Mouse (Mus musculus): ENCODE measurements around the gene Gm20708. TPM values are rescaled to one million over a fixed set of nuclear protein-coding genes. Genes with fewer than 3 reads are reported as not detected.

The Gm20708 gene
- polyA plus RNA-seq, 1 experiment from 2014 or later: 0.21 TPM

DNA sequence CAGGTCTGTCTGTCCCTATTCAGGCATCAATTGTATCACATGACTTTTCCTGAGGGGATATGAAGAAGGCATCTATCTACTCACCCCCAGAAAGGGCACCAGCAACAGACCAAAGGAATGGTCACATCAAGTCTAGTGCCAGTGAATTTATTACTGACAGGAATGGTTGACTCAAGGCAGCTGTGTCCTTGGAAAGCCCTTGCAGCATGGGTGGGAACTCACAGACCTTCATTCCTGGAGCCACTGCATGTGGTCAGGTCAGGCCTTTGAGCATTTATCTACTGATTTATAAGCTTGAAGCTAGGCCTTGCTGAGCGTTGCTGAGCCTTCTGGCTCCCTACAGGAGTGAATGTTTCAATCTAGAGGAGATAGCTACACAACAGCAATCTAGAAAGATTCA, 31.4 kb downstream of the Gm20708 start:
- Histone ChIP-seq H3K4me2 (ENCODE audit: low read length) (no peak overlapping the region), H3K36me3 (ENCODE audit: insufficient read depth, low read length) (no peaks in the 10 kb centered on the region), H3K4me3 (replicated peaks; ENCODE audit: low read depth, low read length) (no peak overlapping the region), H3K27ac (no peak overlapping the region), H3K9ac (ENCODE audit: low read depth, low read length) (no peak overlapping the region), H3K9me3 (replicated peaks; ENCODE audit: low read length) (no peaks in the 10 kb centered on the region), H3K27me3 (ENCODE audit: insufficient read depth, low read length) (no peaks in the 10 kb centered on the region), H3K4me1 (replicated peaks; ENCODE audit: insufficient read depth, low read length) (no peaks in the 10 kb centered on the region)
- no peak for TF ChIP-seq CTCF (IDR thresholded peaks at IDR 0.05; ENCODE audit: low read depth)
- no peak for ATAC-seq (replicated peaks; ENCODE audit: low FRiP score, low read depth)
- DNase-seq (ENCODE audit: low spot score): no peak
- 23% methylated on average over 1 of the region's 1 CpGs for WGBS

DNA sequence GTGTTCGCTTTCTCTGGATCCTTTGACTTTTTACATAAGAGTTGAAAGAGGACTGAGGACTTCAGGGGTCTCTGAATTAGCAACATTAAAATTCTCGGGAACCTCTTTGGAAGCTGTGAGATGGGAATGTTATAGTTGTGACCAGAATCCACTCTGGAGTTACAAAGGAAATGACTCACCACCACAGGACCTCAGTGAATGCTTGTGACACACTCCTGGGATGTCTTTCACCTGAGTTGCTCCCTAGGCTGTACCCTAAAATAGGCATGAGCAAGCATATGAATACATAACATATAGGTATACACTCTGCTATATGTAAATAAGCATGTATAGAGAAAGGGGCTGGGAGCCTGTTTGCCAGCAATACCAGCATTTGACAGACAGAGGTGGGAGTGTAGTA, 34.0 kb downstream of the Gm20708 start:
- no peaks in the 10 kb centered on the region for H3K36me3 ChIP-seq (ENCODE audit: insufficient read depth, low read length)
- no peak overlapping the region for H3K27ac ChIP-seq
- H3K9ac ChIP-seq (ENCODE audit: low read depth, low read length): no peak overlapping the region
- DNase-seq (ENCODE audit: low spot score) (no peak), ATAC-seq (replicated peaks; ENCODE audit: low FRiP score, low read depth) (no peak)
- WGBS: 80% methylated on average over 2 of the region's 2 CpGs
- no peak overlapping the region for H3K4me2 ChIP-seq (ENCODE audit: low read length)
- no peaks in the 10 kb centered on the region for H3K4me1 ChIP-seq (replicated peaks; ENCODE audit: insufficient read depth, low read length)
- H3K9me3 ChIP-seq (replicated peaks; ENCODE audit: low read length): no peaks in the 10 kb centered on the region
- TF ChIP-seq CTCF (IDR thresholded peaks at IDR 0.05; ENCODE audit: low read depth): no peak
- H3K27me3 ChIP-seq (ENCODE audit: insufficient read depth, low read length): no peaks in the 10 kb centered on the region
- H3K4me3 ChIP-seq (replicated peaks; ENCODE audit: low read depth, low read length): no peak overlapping the region

DNA sequence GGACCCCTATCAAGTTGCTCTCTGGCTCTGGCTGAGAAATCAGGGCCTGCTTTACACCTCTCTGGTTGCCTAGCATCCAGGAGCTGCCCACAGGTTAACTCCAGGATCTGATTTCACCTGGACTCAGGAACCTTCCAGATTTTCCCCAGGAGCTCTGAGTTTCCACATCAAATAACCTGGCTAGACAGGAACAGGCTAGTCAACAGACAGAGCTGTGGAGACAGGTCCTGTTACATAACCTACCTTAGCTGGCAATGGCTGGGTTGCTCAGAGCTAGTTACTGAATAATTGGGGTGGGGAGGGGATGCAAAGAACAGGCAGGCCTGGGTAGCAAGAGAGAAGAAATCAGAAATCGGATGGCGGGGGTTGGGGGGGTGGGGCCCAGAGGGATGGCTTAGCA, 35.5 kb downstream of the Gm20708 start:
- no peak overlapping the region for H3K9ac ChIP-seq (ENCODE audit: low read depth, low read length)
- 0 out of 2 replicates have a peak, but pooled peaks have one; percentile 26 for ATAC-seq (replicated peaks; ENCODE audit: low FRiP score, low read depth)
- H3K4me1 ChIP-seq (replicated peaks; ENCODE audit: insufficient read depth, low read length): 0 out of 2 replicates have a peak, but pooled peaks cover 3% of the 10 kb centered on the region
- H3K36me3 ChIP-seq (ENCODE audit: insufficient read depth, low read length): no peaks in the 10 kb centered on the region
- H3K4me3 ChIP-seq (replicated peaks; ENCODE audit: low read depth, low read length): no peak overlapping the region
- H3K9me3 ChIP-seq (replicated peaks; ENCODE audit: low read length): no peaks in the 10 kb centered on the region
- TF ChIP-seq CTCF (IDR thresholded peaks at IDR 0.05; ENCODE audit: low read depth): no peak
- peak overlapping the region; percentile 3 for H3K27ac ChIP-seq
- DNase-seq (ENCODE audit: low spot score): peak; percentile 20
- 36% methylated on average over 2 of the region's 2 CpGs for WGBS
- H3K4me2 ChIP-seq (ENCODE audit: low read length): no peak overlapping the region
- no peaks in the 10 kb centered on the region for H3K27me3 ChIP-seq (ENCODE audit: insufficient read depth, low read length)

DNA sequence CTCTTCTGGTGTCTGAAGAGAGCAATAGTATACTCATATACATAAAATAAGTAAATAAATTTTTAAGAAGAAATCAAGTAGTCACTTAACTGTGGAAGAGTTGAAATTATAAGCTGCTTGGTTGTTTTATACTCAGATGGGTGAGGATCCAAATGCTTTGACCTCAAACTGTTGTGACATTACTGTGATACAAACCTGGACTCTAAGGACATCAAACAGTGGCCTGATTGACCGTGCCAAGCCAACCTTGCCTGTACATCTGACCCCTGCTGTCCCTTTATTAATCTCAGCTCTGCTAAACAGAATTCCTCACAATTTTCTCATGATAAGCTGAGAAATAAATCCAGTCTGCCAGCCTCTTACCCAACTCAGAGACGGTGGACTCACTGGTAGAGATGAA, 36.2 kb downstream of the Gm20708 start:
- TF ChIP-seq CTCF (IDR thresholded peaks at IDR 0.05; ENCODE audit: low read depth): no peak
- H3K4me2 ChIP-seq (ENCODE audit: low read length): no peak overlapping the region
- peaks cover 7% of the 10 kb centered on the region; the same call in 1 of the 2 replicates for H3K4me1 ChIP-seq (replicated peaks; ENCODE audit: insufficient read depth, low read length)
- no peak overlapping the region for H3K9ac ChIP-seq (ENCODE audit: low read depth, low read length)
- H3K36me3 ChIP-seq (ENCODE audit: insufficient read depth, low read length): no peaks in the 10 kb centered on the region
- WGBS: 75% methylated on average over 2 of the region's 2 CpGs
- ATAC-seq (replicated peaks; ENCODE audit: low FRiP score, low read depth) (no peak), DNase-seq (ENCODE audit: low spot score) (no peak)
- no peaks in the 10 kb centered on the region for H3K9me3 ChIP-seq (replicated peaks; ENCODE audit: low read length)
- H3K27me3 ChIP-seq (ENCODE audit: insufficient read depth, low read length): no peaks in the 10 kb centered on the region
- peak overlapping the region; percentile 3; the same call in 1 of the 2 replicates for H3K27ac ChIP-seq
- no peak overlapping the region for H3K4me3 ChIP-seq (replicated peaks; ENCODE audit: low read depth, low read length)

DNA sequence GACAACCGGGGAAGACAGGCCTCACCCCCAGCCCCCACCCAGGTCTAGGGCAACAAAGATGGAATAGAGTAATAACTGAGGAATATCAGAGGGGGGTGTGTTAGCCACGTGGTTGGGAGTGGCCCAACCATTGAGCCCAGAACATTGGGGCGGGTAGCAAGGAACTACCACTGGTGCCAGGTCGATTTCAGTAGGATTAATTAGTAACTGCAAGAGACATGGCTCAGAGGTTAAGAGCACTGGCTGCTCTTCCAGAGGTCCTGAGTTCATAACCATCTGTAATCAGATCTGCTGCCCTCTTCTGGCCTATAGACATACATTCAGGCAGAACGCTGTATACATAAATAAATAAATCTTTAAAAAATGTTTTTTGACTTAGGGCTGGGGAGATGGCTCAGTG, 37.2 kb downstream of the Gm20708 start:
- Histone ChIP-seq H3K36me3 (ENCODE audit: insufficient read depth, low read length) (no peaks in the 10 kb centered on the region), H3K4me2 (ENCODE audit: low read length) (no peak overlapping the region), H3K27ac (no peak overlapping the region), H3K4me3 (replicated peaks; ENCODE audit: low read depth, low read length) (no peak overlapping the region), H3K9ac (ENCODE audit: low read depth, low read length) (no peak overlapping the region), H3K27me3 (ENCODE audit: insufficient read depth, low read length) (no peaks in the 10 kb centered on the region), H3K9me3 (replicated peaks; ENCODE audit: low read length) (no peaks in the 10 kb centered on the region), H3K4me1 (replicated peaks; ENCODE audit: insufficient read depth, low read length) (peaks cover 7% of the 10 kb centered on the region; the same call in 1 of the 2 replicates)
- no peak for ATAC-seq (replicated peaks; ENCODE audit: low FRiP score, low read depth)
- peak; percentile 55 for DNase-seq (ENCODE audit: low spot score)
- WGBS: 40% methylated on average over 5 of the region's 5 CpGs
- peak; percentile 66 for TF ChIP-seq CTCF (IDR thresholded peaks at IDR 0.05; ENCODE audit: low read depth)

DNA sequence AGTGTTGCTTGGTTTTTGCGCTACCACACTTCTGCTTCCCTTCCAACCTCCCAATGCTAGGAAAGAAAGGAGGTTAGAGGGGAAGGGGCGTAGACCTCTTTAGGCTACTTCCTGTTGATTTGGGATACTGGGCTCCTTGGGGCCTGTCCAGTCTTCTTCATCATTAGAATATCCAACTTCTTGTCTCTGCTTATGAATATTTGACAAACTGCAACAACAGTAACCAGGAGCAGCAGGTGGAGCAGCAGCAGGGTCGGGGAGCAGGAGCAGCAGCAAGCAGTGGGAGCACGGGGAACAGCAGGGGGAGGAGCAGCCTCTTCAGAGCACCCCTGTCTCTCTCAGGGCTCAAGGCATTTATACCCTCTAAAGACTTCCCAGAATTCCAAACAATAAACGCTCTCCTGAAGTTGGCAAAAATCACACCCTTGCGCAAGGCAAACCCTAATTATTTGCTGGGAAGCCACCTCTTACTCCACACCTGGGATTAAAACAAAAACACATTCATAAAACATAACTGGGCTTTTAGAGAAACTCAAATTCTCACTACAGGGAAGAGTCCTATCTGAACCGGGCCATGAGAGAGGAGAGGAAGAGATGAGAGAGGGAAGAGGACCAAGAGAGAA, 38.2 kb downstream of the Gm20708 start:
- no peaks in the 10 kb centered on the region for H3K27me3 ChIP-seq (ENCODE audit: insufficient read depth, low read length)
- DNase-seq (ENCODE audit: low spot score): no peak

More for the DNA sequence above, 38.2 kb downstream of the Gm20708 start:
- Histone ChIP-seq H3K4me3 (replicated peaks; ENCODE audit: low read depth, low read length) (no peak overlapping the region), H3K27ac (peak overlapping the region; percentile 94), H3K36me3 (ENCODE audit: insufficient read depth, low read length) (0 out of 2 replicates have a peak, but pooled peaks cover 1% of the 10 kb centered on the region), H3K9ac (ENCODE audit: low read depth, low read length) (peak overlapping the region; percentile 70), H3K4me2 (ENCODE audit: low read length) (peak overlapping the region; percentile 78), H3K9me3 (replicated peaks; ENCODE audit: low read length) (no peaks in the 10 kb centered on the region), H3K4me1 (replicated peaks; ENCODE audit: insufficient read depth, low read length) (peaks cover 7% of the 10 kb centered on the region; the same call in 1 of the 2 replicates)
- ATAC-seq (replicated peaks; ENCODE audit: low FRiP score, low read depth): no peak
- TF ChIP-seq CTCF (IDR thresholded peaks at IDR 0.05; ENCODE audit: low read depth): no peak
- 73% methylated on average over 7 of the region's 7 CpGs for WGBS
